Mouse (Mus musculus): ENCODE results near the gene Pnpla3. TPM values are rescaled to one million over a fixed set of nuclear protein-coding genes. Genes with fewer than 3 reads are reported as not detected.

Pnpla3 gene
- polyA plus RNA-seq, 1 experiment from 2014 or later: 0.30 TPM

DNA sequence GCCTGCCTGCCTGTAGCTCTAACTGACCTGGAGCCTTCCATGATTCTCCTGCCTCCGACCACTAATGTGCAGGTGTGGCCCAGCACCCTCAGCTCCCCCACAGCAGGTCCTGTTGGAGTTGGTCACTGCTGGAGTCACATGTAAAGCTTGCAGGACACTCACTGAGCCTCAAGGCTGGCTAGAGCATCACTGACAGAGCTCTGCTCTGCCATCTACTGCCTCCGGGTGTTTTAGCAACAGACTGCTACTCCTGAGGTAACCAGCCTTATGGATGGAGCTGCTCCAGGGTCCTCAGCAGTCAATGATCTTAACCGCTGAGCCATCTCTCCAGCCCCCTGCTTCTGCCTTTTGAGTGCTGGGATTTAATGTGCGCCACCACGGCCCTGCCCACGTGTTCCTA, 55.8 kb downstream of the Pnpla3 start:
- Histone ChIP-seq H3K9ac (no peak overlapping the region), H3K36me3 (no peaks in the 10 kb centered on the region), H3K9me3 (no peaks in the 10 kb centered on the region), H3K4me2 (no peak overlapping the region), H3K4me1 (peaks cover 8% of the 10 kb centered on the region), H3K27me3 (0 out of 2 replicates have a peak, but pooled peaks cover 6% of the 10 kb centered on the region), H3K27ac (no peak overlapping the region), H3K4me3 (no peak overlapping the region)
- WGBS: 22% methylated on average over 6 of the region's 6 CpGs
- no peak for ATAC-seq (ENCODE audit: borderline replicate concordance, extremely low read depth, low FRiP score, low TSS enrichment)

DNA sequence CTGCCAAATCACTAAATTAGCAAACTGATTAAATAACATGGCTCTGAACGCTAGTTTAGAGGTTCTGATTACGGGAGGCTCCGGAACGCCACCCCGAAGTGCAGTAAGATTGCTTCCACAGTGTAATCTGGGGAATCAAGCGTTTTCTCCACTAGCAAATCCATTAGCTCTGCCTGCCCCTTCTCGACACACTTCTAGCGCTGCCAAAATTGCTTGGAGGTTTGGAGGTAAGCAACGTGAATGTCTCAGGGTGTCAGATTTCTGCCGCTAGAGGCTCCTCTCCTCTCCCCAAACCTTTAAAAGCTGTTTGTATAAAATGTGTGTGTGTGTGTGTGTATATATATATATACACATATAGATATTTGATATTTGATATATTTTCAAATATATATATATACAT, 57.1 kb downstream of the Pnpla3 start:
- H3K36me3 ChIP-seq: no peaks in the 10 kb centered on the region
- no peak for ATAC-seq (ENCODE audit: borderline replicate concordance, extremely low read depth, low FRiP score, low TSS enrichment)
- H3K9me3 ChIP-seq: no peaks in the 10 kb centered on the region
- H3K27me3 ChIP-seq: 0 out of 2 replicates have a peak, but pooled peaks cover 6% of the 10 kb centered on the region
- WGBS: 32% methylated on average over 10 of the region's 10 CpGs
- H3K4me1 ChIP-seq: no peaks in the 10 kb centered on the region
- no peak overlapping the region for H3K4me2 ChIP-seq
- no peak overlapping the region for H3K9ac ChIP-seq
- no peak overlapping the region for H3K4me3 ChIP-seq
- H3K27ac ChIP-seq: no peak overlapping the region

DNA sequence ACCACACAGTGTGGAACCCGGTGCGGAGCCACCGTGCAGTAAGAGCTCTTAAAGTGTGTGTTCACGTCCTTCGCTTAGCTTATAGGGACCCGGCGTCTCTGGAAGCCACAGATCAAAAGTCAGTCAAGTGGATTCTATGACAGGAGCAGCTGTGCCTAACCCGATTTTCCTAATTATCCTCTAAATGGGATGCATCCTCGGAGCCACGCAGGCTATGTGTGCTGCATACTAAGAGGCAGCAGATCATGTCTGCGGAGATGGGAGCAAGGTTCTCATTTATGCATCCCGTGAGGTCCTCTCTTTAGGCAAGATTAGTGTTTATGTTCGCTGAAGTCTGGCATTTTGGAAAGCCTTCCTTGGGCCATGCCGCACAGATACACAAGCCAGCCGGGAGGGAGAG, 59.3 kb downstream of the Pnpla3 start:
- Histone ChIP-seq H3K36me3 (no peaks in the 10 kb centered on the region), H3K27ac (no peak overlapping the region), H3K9ac (no peak overlapping the region), H3K27me3 (peaks cover 21% of the 10 kb centered on the region; the same call in 1 of the 2 replicates), H3K4me2 (no peak overlapping the region), H3K4me3 (no peak overlapping the region), H3K4me1 (peaks cover 13% of the 10 kb centered on the region), H3K9me3 (no peaks in the 10 kb centered on the region)
- WGBS: 65% methylated on average over 15 of the region's 15 CpGs
- no peak for ATAC-seq (ENCODE audit: borderline replicate concordance, extremely low read depth, low FRiP score, low TSS enrichment)

DNA sequence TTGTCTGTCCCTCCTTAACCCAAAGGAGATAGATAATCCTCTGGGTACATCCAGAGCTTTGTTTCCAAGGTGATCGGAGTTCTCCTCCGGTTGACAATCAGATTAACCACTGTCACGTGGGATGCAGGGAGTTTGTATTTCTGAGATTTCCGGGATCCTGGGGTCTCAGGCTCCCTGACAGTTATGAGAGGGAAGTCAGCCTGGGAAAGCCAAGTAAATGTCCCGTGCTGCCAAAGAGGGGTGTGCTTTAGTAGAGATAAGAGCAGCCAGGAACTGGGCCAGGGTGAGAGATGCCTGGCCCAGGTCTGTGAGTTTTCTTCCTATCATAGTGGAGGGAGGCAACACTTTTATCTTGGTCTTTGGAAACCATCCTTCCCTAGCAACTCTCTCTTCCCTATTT, 63.0 kb downstream of the Pnpla3 start:
- 20% methylated on average over 5 of the region's 5 CpGs for WGBS
- no peak for ATAC-seq (ENCODE audit: borderline replicate concordance, extremely low read depth, low FRiP score, low TSS enrichment)
- Histone ChIP-seq H3K9me3 (no peaks in the 10 kb centered on the region), H3K4me1 (peaks cover 20% of the 10 kb centered on the region), H3K27ac (no peak overlapping the region), H3K36me3 (no peaks in the 10 kb centered on the region), H3K4me3 (0 out of 2 replicates have a peak overlapping the region, but pooled peaks have one; percentile 59), H3K4me2 (peak overlapping the region; percentile 95), H3K27me3 (peaks cover 20% of the 10 kb centered on the region; the same call in 1 of the 2 replicates), H3K9ac (no peak overlapping the region)

DNA sequence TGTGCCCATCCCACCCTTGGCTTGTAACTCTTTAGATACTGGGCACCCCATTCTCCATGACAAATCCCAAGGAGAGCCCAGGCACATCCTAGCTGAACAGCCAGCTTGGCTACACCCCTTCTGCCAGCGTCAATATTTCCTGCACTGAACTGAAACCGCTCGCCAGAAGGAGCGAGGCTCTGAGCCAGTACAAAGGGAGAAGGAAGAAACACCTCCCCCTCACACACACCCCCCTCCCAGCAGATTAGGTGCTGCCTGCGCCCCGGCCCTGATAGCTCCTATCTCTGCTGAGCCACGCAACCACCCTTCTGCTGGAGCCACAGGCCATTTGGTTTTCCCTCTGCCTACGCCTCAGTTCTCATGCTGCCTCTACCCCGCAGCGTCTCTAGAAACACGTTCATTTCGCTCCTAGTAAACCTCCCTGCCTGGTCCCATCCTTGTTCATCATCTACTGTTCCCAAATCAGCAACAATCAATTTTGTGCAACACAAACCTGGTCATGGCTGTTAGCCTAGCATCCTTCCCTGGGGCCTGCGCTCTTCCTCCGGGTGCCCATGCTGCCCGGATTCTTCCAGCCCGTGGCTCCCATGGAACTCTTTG, 63.6 kb downstream of the Pnpla3 start:
- no peaks in the 10 kb centered on the region for H3K36me3 ChIP-seq
- peaks cover 20% of the 10 kb centered on the region for H3K4me1 ChIP-seq
- no peaks in the 10 kb centered on the region for H3K9me3 ChIP-seq
- peak overlapping the region; percentile 95 for H3K4me2 ChIP-seq
- 8% methylated on average over 16 of the region's 16 CpGs for WGBS
- peaks cover 16% of the 10 kb centered on the region; the same call in 1 of the 2 replicates for H3K27me3 ChIP-seq
- ATAC-seq (ENCODE audit: borderline replicate concordance, extremely low read depth, low FRiP score, low TSS enrichment): peak; percentile 56; the same call in 1 of the 2 replicates
- peak overlapping the region; percentile 52; the same call in 1 of the 2 replicates for H3K9ac ChIP-seq
- H3K27ac ChIP-seq: peak overlapping the region; percentile 63
- H3K4me3 ChIP-seq: peak overlapping the region; percentile 59

DNA sequence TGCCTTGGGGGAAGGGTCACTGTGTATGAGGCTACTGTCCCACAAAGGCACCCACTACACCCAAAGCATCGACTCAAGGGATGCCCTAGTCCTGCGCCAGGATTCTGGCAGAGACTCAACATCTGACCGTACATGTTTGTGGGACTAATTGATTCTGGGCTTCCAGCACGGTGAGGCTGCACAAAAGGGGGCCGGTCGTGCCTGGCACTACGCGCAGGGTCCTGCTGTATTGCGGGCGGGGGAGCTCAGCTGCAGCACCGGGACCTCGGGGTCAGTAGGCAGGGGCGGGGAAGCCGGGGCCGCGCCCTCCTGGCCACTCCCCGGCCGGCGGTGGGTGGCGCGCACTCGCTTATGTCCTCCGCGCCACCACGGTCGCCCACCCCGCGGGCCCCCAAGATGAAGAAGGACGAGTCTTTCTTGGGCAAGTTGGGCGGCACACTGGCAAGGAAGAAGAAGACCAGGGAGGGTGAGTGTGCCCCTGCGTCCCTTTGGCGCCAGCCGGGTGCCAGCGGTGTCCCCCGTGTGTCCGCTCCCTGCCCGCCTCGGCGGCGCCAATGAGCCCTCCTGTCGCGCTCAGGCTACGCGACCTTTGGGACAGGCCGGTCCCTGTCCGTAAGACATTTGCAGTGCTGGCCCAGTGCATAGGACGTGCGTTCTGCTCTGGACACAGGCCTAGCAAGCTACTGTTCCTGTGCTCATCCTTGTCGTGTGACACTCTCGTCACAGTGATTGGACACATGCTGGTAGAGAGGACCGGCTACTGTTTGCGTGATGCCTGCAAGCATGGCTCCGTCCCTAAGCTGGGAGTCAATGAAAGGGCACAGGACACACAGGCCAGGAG, 64.3 kb downstream of the Pnpla3 start, which contains the start of gene Parvb:
Gene Parvb (plus strand): TSS at position 323 of the 841 bp plus-strand sequence.
- H3K4me1 ChIP-seq: peaks cover 20% of the 10 kb centered on the region
- peak within 1 kb of the TSS; percentile 59 for H3K4me3 ChIP-seq
- peak within 1 kb of the TSS; percentile 52 for H3K9ac ChIP-seq
- 0% methylated on average over 48 of the region's 53 CpGs for WGBS
- H3K4me2 ChIP-seq: peak within 1 kb of the TSS; percentile 95
- H3K27me3 ChIP-seq: peaks cover 16% of the 10 kb centered on the region; the same call in 1 of the 2 replicates
- peak; percentile 58; the same call in 1 of the 2 replicates for ATAC-seq (ENCODE audit: borderline replicate concordance, extremely low read depth, low FRiP score, low TSS enrichment)
- H3K36me3 ChIP-seq: no peaks in the 10 kb centered on the region
- no peaks in the 10 kb centered on the region for H3K9me3 ChIP-seq
- H3K27ac ChIP-seq: peak within 1 kb of the TSS; percentile 63

DNA sequence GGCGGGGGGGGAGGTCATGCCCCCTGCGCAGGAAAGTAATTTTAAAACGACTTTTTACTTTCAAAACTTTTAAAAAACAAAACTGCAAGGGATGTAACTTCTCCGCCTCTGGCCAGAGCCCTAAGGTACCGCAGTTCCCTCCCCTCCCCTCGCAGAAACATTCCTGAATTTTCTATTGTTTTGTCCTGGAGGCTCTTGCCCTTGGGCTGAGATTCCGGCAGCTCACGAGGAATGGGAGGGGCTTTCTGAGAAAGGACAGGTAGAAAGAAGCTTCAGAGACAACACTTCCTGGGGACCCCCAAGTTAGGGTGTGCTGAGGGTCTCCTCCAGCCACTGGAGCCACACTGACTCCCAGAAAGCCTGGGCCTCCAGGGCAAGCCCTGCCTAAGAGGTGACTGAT, 65.0 kb downstream of the Pnpla3 start:
- H3K27ac ChIP-seq: no peak overlapping the region
- H3K4me3 ChIP-seq: peak overlapping the region; percentile 59
- 17% methylated on average over 8 of the region's 8 CpGs for WGBS
- no peaks in the 10 kb centered on the region for H3K9me3 ChIP-seq
- no peak for ATAC-seq (ENCODE audit: borderline replicate concordance, extremely low read depth, low FRiP score, low TSS enrichment)
- H3K36me3 ChIP-seq: no peaks in the 10 kb centered on the region
- H3K27me3 ChIP-seq: peaks cover 16% of the 10 kb centered on the region; the same call in 1 of the 2 replicates
- no peak overlapping the region for H3K9ac ChIP-seq
- H3K4me2 ChIP-seq: peak overlapping the region; percentile 95
- H3K4me1 ChIP-seq: peaks cover 20% of the 10 kb centered on the region

DNA sequence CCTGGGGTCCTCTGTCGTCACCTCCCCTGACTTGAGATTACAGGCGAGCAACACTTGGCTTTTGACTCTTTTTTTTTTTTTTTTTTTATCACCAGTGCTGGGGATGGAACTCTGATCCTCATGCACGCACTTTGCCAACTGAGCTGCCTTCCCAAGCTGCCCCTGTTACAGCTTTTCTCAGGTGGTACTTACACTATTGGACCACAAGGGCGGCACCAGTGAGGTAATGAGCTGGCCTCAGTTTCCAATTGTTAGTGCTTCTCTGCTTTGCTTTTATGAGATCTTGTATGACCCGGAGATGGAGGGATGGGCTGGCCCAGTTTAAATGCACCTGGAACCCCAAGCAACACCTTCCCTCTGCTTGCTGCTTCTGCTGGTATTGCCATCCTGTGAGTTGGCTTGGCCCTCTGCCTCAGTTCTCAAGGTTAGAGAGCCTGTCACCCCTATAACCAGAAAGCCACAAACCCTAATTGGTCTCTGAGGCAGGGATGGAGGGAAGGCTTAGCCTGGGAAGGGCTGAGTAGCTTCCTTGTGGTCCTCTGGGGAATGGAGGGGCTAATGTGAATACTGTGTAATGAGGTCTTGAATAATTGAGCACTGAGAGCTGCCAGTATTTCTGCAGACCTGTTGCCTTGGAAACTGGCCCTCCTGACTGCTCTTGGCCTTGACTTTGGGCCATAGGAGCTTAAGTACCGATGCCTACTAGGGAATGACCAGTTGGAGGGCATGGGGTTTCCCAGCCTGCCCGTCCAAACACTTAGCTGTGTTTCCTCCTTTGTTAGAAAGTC, 67.4 kb downstream of the Pnpla3 start:
- no peak overlapping the region for H3K4me3 ChIP-seq
- peaks cover 21% of the 10 kb centered on the region; the same call in 1 of the 2 replicates for H3K27me3 ChIP-seq
- H3K9me3 ChIP-seq: no peaks in the 10 kb centered on the region
- WGBS: 78% methylated on average over 7 of the region's 7 CpGs
- H3K9ac ChIP-seq: no peak overlapping the region
- peak overlapping the region; percentile 47 for H3K27ac ChIP-seq
- no peaks in the 10 kb centered on the region for H3K36me3 ChIP-seq
- no peak for ATAC-seq (ENCODE audit: borderline replicate concordance, extremely low read depth, low FRiP score, low TSS enrichment)
- peak overlapping the region; percentile 6; the same call in 1 of the 2 replicates for H3K4me2 ChIP-seq
- H3K4me1 ChIP-seq: peaks cover 31% of the 10 kb centered on the region

DNA sequence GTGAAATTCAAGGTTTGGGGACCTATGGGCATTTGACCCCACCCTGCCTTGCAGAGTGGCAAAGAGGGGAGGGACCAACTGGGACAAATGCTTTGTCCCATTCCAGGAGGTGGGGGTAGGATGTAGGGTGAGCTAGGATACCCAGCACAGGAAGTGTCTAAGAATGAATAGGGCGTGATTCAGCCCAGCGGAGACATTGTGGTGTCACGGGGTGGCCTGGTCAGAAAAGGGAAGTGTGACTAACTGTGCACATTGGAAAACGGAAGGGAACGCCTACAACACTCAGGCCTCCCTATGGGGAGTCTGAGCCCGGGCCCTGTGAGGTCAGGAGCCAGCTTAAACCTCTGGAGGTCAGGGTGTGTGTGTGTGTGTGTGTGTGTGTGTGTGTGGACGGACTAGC, 68.0 kb downstream of the Pnpla3 start:
- peaks cover 31% of the 10 kb centered on the region for H3K4me1 ChIP-seq
- H3K27ac ChIP-seq: peak overlapping the region; percentile 47; the same call in 1 of the 2 replicates
- H3K4me3 ChIP-seq: no peak overlapping the region
- WGBS: 70% methylated on average over 7 of the region's 7 CpGs
- H3K9ac ChIP-seq: no peak overlapping the region
- H3K4me2 ChIP-seq: peak overlapping the region; percentile 6; the same call in 1 of the 2 replicates
- H3K27me3 ChIP-seq: peaks cover 18% of the 10 kb centered on the region; the same call in 1 of the 2 replicates
- ATAC-seq (ENCODE audit: borderline replicate concordance, extremely low read depth, low FRiP score, low TSS enrichment): peak; percentile 61
- no peaks in the 10 kb centered on the region for H3K9me3 ChIP-seq
- H3K36me3 ChIP-seq: no peaks in the 10 kb centered on the region

Measured in lung, embryonic 15.5 days (tissue).